Mouse (Mus musculus) left cerebral cortex, postnatal 25 days (tissue): ENCODE data around the gene Ugt1a5. TPM values are rescaled to one million over a fixed set of nuclear protein-coding genes. Genes with fewer than 3 reads are reported as not detected.

ENCODE experiments used
- DNase-seq, 2 experiments: peaks; one replicate each; pipeline ENCODE4 v3.0.0; 2022; ENCODE audit warnings: low spot score in 2 of 2, mixed read lengths in 1 of 2
- intact Hi-C: fragments of 180-260 bp; cut with DNase I; formaldehyde crosslinking; loops from one replicate; pipeline ENCODE4 v1.15.1; 2025
- total RNA-seq, 2 experiments: library from RNA; stranded (reverse); gene quantifications; 2 replicates each; pipeline ENCODE4 v1.2.3; 2021

The Ugt1a5 gene
- total RNA-seq, 2 experiments from 2014 or later: not detected

DNA sequence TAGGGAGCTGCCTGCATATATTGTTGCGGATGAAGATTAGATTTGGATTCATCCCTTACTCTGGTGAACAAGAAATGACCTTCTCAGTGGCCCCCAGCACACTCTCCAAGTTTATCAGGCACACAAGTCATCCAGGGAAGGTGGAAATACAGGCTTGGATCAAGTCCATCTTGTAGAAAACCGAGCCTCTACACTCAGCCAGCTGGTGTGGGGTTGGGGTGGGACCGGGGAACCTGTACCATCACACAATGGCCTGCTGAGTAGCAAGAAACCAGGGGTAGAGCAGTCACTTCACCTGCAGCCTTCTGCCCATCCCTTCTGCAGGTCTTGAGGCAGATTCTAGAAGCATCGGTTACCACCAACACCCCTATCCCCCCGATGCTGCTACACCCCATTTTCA, 68.8 kb downstream of the Ugt1a5 start:
- intact Hi-C loops: no loop called here
- no peak for DNase-seq

DNA sequence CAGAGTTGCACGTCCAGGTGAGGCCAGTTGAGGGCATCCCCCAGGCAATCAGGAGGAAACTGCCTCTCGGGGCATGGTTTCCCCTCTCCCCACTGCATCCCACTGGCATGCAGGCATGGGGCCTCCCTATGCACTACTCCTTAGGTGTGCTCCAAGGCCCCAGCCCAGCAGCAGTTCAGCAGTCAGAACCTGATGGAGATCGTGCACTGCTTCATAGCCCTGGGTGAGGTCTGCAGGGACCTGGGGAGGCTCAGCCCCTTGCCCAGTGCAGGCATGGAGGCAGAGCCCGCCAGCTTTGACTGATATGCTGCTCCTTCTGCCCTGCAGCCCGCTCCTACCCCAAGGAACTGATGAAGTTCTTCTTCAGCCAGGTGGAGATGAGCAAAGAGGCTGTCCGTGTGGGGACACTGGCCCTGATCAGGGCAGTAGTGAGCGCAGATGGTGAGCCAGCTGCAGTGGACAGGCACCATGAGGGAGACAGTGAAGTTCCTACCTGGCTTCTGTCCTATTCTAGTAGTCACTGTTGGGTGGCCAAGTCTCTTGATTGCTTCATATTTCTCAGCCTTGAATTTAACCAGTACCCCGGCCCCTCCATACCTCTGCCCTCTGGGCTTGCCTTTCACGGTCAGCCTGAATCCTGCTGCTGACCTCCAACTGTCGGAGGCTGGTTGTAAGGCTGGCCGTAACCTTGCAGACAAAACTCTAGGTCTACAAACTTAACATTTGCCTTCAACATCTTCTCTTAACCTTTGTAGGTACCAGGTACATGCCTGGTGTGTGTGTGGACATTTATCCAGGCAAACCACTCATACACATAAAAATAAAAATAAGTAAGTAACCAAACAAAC, 69.5 kb downstream of the Ugt1a5 start:
- DNase-seq: no peak
- intact Hi-C loops: no loop called here

GRCm38 (mm10) chr1:88235894-88236415, 70.1 kb downstream of the Ugt1a5 start:
- DNase-seq: no peak
- intact Hi-C loops: no loop called here

DNA sequence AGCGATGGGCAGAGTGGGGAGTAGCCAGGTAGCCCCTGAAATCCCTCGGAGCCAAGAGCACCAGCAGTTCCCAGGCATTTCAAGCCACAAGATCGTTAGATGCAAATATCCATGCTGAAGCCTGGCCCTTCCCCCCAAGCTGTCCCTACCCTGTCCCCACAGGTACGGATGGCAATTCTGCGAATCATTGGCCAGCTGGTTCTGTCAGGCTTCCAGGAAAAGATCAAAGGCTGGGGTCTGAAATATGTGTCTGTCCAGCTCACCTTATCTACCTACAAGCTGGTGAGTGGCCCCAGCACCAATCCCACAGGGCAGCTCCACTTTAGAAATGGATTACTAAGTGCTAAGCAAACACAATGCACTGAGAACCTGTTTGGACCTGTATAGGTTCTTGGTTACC, 71.5 kb downstream of the Ugt1a5 start:
- intact Hi-C loops: no loop called here
- DNase-seq: no peak

DNA sequence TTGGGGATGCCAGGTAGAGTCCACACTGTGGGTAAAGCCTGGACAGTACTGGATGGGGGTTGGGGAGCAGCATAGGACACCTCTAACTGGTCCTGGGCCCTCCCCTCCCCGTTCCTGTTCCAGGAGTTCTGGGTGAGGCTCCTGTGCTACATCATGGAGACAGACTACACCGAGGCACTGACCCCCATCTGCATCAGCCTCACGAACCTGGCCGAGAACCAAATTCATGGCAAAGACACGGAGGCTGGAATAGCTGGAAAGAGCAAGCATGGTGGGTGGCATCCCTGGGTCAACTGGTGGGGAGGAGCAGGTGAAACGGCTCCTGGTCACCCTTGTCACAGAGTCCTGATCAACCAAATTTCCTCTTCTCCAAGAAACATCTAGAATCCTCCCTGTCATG, 73.0 kb downstream of the Ugt1a5 start:
- intact Hi-C loops: no loop called here
- no peak for DNase-seq

- DNase-seq: no peak
Measured at GRCm38 (mm10) chr1:88240072-88240471, 74.3 kb downstream of the Ugt1a5 start.

GRCm38 (mm10) chr1:88240579-88240978, 74.8 kb downstream of the Ugt1a5 start:
- DNase-seq: no peak

More at GRCm38 (mm10) chr1:88240072-88240471, 74.3 kb downstream of the Ugt1a5 start:
- intact Hi-C loops: no loop called here

GRCm38 (mm10) chr1:88243861-88244260, 78.0 kb downstream of the Ugt1a5 start:
- intact Hi-C loops: no loop called here
- DNase-seq: no peak

More at GRCm38 (mm10) chr1:88240579-88240978, 74.8 kb downstream of the Ugt1a5 start:
- intact Hi-C loops: no loop called here

DNA sequence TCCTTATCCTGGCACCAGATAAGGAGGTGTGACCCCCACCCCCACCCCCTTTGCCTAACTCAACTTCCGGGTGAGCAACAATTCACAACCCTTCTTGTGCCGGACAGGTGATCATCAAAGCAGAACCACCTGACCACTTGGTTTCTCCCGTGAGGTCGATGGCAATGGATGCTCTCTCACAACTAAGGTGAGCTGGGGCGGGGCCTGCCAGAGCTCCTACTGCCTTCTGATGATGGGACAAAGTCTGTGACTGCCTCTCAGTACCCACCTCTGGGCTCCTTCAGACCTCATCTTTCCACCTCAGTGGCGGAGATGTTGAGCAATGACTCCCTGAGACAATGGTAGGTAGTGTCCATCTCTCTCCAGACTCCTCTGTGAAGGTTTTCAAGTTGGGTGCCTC, 80.1 kb downstream of the Ugt1a5 start:
- intact Hi-C loops: no loop called here
- no peak for DNase-seq

GRCm38 (mm10) chr1:88246386-88246785, 80.6 kb downstream of the Ugt1a5 start:
- DNase-seq: no peak
- intact Hi-C loops: no loop called here

DNA sequence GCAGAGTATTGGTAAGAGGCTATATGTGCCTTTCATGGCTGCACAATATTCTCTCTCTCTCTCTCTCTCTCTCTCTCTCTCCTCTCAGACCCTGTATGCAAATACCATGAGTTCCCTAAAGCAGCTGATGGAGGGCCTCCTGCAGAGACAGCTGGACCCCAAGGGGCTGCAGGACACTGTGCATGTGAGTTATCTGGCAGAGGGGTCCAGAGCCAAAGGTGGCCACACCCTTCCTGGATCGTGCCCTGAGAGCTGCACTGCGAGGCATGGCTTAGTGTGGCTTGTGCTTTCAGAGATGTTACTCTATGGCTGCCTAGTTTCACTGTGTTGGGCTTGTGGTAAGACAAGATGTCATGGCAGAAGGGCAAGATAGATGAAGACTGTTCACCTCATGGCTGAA, 81.8 kb downstream of the Ugt1a5 start:
- DNase-seq: no peak
- intact Hi-C loops: no loop called here

DNA sequence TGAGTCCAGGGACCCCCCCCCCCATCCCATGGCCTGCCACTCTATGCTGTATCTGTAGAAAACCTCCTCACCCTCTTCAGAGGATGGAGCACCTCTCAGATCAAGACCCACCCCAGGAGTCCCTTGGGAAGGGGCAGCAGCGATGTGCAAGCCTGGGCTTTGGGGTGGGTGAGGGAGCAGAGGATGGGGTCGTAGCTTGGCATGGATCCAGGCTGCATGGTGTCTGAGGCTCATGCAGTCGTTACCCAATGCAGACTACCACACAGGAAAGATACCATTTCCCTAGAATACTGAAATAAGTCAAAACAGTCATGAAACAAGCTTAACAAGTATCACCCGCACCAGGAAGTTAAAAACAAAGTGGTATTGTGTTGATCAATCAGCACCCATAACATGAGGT, 82.8 kb downstream of the Ugt1a5 start:
- DNase-seq: no peak

DNA sequence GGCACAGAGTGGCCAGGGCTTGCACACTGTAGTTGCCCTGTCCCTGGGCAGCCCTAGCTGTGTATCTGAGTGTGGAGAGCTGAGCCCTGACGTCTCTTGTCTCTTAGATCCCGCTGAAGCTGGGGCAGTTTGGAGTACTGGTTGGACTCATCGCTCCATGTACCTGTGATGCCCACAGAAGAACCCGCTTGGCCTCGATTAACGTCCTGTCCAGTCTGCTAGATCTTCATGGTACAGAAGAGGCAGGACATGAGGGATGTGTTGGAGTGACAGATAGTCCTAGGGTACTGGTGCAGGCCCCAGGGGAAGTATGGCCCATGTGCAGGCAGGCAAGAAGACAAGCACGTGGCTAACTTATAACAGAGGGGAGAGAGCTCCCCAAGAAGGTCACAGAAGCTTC, 83.8 kb downstream of the Ugt1a5 start:
- intact Hi-C loops: no loop called here
- no peak for DNase-seq

More for the DNA sequence above, 82.8 kb downstream of the Ugt1a5 start:
- intact Hi-C loops: no loop called here

DNA sequence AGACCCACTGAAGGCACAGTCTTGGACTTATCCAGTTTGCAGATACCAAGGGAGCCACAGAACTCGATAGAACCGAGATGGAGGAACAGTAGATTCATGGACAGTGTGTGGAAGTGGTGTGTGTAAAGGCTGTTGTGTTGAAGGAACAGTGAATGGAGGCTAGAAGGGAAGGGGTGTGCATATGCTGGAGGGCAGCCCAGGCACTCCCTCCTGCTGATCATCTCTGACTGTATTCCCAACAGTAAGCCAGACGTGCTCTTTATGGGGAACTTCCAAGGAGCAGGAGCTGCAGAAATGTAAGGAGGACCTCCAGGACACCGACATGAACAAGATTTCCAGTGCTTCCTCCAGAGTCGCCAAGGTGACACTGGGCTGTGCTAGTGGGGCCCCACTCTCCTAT, 84.2 kb downstream of the Ugt1a5 start:
- no peak for DNase-seq
- intact Hi-C loops: no loop called here

- intact Hi-C loops: no loop called here
- DNase-seq: no peak
Measured at GRCm38 (mm10) chr1:88253106-88253505, 87.3 kb downstream of the Ugt1a5 start.

GRCm38 (mm10) chr1:88253540-88253939, 87.7 kb downstream of the Ugt1a5 start:
- DNase-seq: no peak
- intact Hi-C loops: no loop called here

DNA sequence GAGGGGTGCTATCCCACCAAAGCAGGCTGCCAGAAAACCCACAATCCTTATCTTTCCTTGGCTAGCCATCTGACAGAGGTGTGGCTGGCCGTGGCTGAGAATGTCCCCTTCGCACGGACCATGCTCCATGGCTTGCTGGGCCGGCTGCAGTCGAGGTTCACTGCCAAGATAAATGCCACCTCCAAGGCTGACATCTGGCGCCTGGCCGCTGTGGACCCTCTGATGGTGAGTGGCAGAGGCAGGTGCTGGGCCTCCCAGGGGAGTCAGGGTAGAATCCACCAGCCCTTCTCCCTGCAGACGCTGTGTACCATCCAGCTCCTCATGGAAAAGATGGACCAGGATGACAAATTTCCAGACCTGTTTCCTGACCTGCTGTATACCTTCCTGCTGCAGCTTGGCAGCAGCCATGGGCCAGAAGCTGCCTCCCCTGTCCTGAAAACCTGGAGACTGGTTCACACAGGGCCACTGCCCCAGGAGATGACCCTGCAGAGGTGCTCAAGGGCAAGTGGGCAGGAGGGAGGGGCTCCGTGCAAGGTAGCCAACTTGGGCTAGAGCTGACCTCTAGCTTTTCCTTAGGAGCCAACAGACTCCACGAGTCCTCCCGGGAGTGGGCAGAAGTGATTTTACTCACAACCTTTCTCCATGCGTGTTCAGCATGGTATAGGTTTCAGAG, 89.1 kb downstream of the Ugt1a5 start:
- DNase-seq: no peak
- intact Hi-C loops: no loop called here

GRCm38 (mm10) chr1:88255466-88255857, 89.7 kb downstream of the Ugt1a5 start:
- no peak for DNase-seq
- intact Hi-C loops: no loop called here

DNA sequence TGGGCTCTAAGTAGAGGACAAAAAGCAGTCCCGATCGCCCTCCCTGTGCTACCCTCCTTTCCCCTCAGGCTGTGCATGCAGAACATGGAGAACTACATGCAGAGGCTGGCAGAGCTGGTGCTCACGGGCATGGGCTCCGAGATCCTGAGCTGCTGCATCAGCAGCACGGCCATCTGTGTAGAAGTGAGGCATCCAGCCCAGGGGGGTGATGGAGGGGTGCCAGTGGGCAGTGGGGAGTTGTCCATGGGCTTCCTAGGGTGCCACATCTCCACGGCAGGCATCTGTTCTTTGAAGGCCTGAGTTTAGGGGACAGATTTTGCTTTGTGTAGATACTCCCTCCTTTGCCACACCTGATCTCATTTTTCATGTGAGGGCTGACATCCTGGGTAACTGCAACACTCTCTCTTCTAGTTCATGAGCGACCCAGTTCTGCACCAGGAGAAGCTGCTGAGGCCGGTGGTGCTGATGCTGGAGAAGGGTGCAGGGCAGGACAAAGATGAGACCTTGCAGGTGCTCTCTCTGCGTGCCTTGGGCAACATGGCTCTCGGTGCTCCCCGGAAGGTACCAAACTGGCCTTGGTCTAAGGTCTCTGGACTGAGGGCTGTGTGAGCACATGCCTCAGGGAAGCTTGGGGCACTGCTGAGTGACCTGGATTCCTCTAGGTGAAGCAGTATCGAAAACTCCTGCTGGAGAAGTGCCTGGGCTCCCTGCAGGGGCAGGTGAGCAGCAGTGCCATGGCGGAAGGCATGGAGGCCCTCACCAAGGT, 90.4 kb downstream of the Ugt1a5 start:
- no peak for DNase-seq
- intact Hi-C loops: no loop called here
